Mouse (Mus musculus): ENCODE results near the gene Auts2. TPM values are rescaled to one million over a fixed set of nuclear protein-coding genes. Genes with fewer than 3 reads are reported as not detected.

Gene Auts2
- polyA plus RNA-seq, 1 experiment from 2014 or later = 14.7 TPM

DNA sequence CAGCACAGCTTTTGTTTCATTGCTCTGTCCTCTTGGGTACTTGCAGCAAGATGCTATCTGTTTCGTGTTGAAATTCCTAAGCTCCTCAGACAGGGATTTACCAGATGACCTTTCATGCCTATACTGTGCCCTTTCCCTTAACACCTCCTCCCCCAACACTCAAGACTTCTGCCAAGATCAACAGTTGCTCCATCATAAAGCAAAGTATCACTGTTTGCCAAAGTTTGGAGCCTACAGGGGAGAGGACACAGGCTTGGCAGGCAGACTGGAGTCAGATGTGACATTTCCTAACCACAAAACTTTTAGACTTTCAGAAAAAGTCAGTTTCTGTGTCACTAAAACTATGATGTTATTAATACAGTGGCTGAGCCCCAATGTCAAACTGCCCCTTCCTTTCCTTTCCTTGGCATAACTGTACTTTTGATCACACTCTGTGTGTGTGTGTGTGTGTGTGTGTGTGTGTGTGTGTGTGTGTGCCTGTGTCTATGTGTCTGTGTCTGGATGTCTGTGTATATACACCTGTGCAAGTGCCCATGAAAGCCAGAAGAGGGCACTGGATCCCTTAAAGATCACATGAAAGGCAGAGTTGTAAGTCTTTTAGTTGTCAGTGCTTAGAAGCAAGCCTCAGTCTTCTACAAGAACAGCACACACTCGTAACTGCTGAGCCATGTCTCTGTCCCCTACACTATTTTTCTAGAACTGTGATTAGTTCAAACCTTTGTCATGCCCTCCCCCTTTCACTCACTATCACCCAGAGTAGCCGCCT lies 213.8 kb downstream of the Auts2 start:
- H3K4me2 ChIP-seq (ENCODE audit: low read depth, low read length) = no peak overlapping the region
- H3K4me1 ChIP-seq (ENCODE audit: control insufficient read depth, insufficient read depth, low read length) = peaks cover 3% of the 10 kb centered on the region; the same call in 1 of the 2 replicates
- no peaks in the 10 kb centered on the region for H3K36me3 ChIP-seq (ENCODE audit: control insufficient read depth, insufficient read depth, low read length)
- no peaks in the 10 kb centered on the region for H3K27me3 ChIP-seq (replicated peaks; ENCODE audit: control insufficient read depth, insufficient read depth, low read length)
- no peak overlapping the region for H3K27ac ChIP-seq (ENCODE audit: low read length)
- no peak overlapping the region for H3K9ac ChIP-seq (ENCODE audit: low read depth, low read length)
- WGBS = 70% methylated on average over 3 of the region's 3 CpGs
- no peak for ATAC-seq
- H3K4me3 ChIP-seq (ENCODE audit: low read length) = no peak overlapping the region
- H3K9me3 ChIP-seq (ENCODE audit: control insufficient read depth, low read length) = no peaks in the 10 kb centered on the region

DNA sequence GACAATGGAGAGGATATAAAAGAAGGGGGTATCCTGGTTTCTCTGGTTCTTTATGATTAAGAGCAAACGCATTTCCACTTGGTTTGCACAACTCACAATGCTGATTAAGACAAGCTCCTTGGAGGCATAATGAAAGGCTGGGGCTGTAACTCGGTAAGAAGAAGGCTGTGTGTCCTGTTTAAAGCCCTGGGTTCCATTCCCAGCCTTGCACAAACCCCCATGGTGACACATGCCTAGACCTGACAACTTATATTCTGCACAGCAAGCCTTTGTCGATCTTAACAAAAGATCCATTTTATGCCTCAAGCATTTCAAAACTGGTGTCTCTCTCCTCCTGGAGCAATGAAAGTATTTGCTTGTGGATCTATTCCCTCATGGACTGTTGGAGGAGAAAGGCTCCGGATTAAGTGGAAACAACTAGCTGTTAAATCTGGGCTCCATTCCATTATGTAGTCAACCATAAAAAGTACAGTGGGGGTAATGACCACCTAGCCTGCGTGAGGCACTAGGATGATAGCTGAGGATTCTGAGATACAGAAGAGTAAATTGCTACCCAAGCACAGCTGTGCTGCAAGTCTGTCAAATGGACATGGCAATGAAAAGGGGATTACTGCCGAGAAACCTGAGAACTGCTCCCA lies 218.8 kb downstream of the Auts2 start:
- no peaks in the 10 kb centered on the region for H3K9me3 ChIP-seq (ENCODE audit: control insufficient read depth, low read length)
- 74% methylated on average over 6 of the region's 6 CpGs for WGBS
- no peak for ATAC-seq
- H3K4me1 ChIP-seq (ENCODE audit: control insufficient read depth, insufficient read depth, low read length) = peaks cover 3% of the 10 kb centered on the region; the same call in 1 of the 2 replicates
- no peak overlapping the region for H3K27ac ChIP-seq (ENCODE audit: low read length)
- H3K27me3 ChIP-seq (replicated peaks; ENCODE audit: control insufficient read depth, insufficient read depth, low read length) = no peaks in the 10 kb centered on the region
- H3K4me2 ChIP-seq (ENCODE audit: low read depth, low read length) = no peak overlapping the region
- H3K4me3 ChIP-seq (ENCODE audit: low read length) = no peak overlapping the region
- no peak overlapping the region for H3K9ac ChIP-seq (ENCODE audit: low read depth, low read length)
- no peaks in the 10 kb centered on the region for H3K36me3 ChIP-seq (ENCODE audit: control insufficient read depth, insufficient read depth, low read length)

DNA sequence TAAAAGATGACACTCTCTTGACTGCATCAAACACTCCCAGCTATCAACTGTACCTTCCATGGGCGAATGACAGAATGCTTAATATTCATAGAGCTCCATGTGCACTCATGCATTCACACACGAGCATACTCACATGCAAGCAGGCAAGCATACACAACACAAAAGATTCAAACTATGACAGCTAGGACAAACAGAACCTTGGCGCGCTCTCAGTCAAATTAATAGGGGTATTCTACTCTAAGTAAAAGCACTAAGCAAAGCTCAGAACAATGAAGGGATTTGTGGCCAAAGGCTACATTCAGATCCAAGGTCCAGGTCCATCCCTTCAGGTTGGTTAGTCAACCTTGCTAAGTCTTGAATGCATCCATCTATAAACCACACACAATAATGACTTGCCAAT lies 219.5 kb downstream of the Auts2 start:
- H3K27ac ChIP-seq (ENCODE audit: low read length) = no peak overlapping the region
- H3K4me3 ChIP-seq (ENCODE audit: low read length) = no peak overlapping the region
- H3K4me1 ChIP-seq (ENCODE audit: control insufficient read depth, insufficient read depth, low read length) = no peaks in the 10 kb centered on the region
- H3K4me2 ChIP-seq (ENCODE audit: low read depth, low read length) = no peak overlapping the region
- no peaks in the 10 kb centered on the region for H3K27me3 ChIP-seq (replicated peaks; ENCODE audit: control insufficient read depth, insufficient read depth, low read length)
- H3K9ac ChIP-seq (ENCODE audit: low read depth, low read length) = no peak overlapping the region
- H3K36me3 ChIP-seq (ENCODE audit: control insufficient read depth, insufficient read depth, low read length) = no peaks in the 10 kb centered on the region
- ATAC-seq = no peak
- WGBS = 81% methylated on average over 4 of the region's 4 CpGs
- no peaks in the 10 kb centered on the region for H3K9me3 ChIP-seq (ENCODE audit: control insufficient read depth, low read length)

DNA sequence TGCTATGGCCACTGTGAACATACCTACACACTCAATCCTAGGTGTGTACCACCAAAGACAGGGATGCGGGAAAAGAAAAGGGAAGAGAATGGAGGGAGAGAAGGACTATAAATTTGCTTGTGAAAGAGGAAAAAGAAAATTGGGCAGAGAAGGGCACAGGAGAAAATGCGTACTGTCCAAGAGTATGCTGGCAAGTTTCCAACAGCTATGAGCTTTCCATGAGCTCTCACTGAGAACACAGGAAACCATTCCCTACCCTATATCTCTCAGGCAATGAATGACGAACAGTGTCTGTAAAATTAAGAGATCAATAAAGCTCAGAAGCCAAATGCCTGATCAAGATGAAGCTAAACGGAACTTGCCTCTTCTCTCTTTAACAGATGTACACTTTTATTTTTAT lies 220.2 kb downstream of the Auts2 start:
- 53% methylated on average over 4 of the region's 4 CpGs for WGBS
- H3K4me1 ChIP-seq (ENCODE audit: control insufficient read depth, insufficient read depth, low read length) = no peaks in the 10 kb centered on the region

DNA sequence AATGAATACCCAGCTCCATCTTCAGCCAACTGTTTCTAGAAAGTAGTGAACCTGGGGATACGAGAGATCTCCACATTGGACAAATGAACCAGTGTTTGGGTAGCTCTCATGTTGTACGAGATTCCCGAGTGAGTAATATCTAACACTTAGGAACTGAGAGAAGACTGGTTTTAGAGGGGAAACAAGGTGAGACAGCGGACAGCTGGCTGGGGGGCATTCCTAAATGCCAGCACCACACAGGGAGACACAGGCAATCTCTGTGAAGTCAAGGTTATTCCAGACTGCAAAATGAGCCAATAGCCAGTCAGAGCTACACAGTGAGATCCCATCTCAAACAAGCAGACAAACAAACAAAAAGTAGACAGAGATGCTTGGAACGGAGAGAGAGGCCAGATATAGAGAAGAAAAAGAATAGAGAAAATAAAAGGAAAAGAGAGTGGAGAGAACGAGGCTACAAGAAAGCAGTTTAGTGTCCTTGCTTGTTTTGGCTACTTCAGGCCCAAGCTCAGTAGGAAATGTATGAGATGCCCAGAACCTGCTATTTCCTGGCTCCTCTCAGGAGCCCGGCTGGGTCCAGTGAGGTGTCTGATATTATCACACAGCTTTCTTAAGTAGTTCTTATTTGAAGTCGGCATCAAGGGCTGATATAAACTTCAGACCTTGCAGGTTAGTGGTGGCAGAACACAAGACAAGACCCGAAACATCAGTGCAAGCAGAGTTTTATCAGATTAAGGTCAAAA lies 224.9 kb downstream of the Auts2 start:
- Histone ChIP-seq H3K27me3 (replicated peaks; ENCODE audit: control insufficient read depth, insufficient read depth, low read length) (no peaks in the 10 kb centered on the region), H3K4me3 (ENCODE audit: low read length) (no peak overlapping the region), H3K36me3 (ENCODE audit: control insufficient read depth, insufficient read depth, low read length) (no peaks in the 10 kb centered on the region), H3K4me2 (ENCODE audit: low read depth, low read length) (no peak overlapping the region), H3K27ac (ENCODE audit: low read length) (no peak overlapping the region), H3K9me3 (ENCODE audit: control insufficient read depth, low read length) (no peaks in the 10 kb centered on the region), H3K9ac (ENCODE audit: low read depth, low read length) (no peak overlapping the region), H3K4me1 (ENCODE audit: control insufficient read depth, insufficient read depth, low read length) (no peaks in the 10 kb centered on the region)
- no peak for ATAC-seq
- 83% methylated on average over 9 of the region's 9 CpGs for WGBS

More for the DNA sequence above, 220.2 kb downstream of the Auts2 start:
- H3K9ac ChIP-seq (ENCODE audit: low read depth, low read length) = no peak overlapping the region
- no peaks in the 10 kb centered on the region for H3K9me3 ChIP-seq (ENCODE audit: control insufficient read depth, low read length)
- H3K36me3 ChIP-seq (ENCODE audit: control insufficient read depth, insufficient read depth, low read length) = no peaks in the 10 kb centered on the region
- H3K27me3 ChIP-seq (replicated peaks; ENCODE audit: control insufficient read depth, insufficient read depth, low read length) = no peaks in the 10 kb centered on the region
- H3K27ac ChIP-seq (ENCODE audit: low read length) = no peak overlapping the region
- H3K4me3 ChIP-seq (ENCODE audit: low read length) = no peak overlapping the region
- no peak overlapping the region for H3K4me2 ChIP-seq (ENCODE audit: low read depth, low read length)
- no peak for ATAC-seq

DNA sequence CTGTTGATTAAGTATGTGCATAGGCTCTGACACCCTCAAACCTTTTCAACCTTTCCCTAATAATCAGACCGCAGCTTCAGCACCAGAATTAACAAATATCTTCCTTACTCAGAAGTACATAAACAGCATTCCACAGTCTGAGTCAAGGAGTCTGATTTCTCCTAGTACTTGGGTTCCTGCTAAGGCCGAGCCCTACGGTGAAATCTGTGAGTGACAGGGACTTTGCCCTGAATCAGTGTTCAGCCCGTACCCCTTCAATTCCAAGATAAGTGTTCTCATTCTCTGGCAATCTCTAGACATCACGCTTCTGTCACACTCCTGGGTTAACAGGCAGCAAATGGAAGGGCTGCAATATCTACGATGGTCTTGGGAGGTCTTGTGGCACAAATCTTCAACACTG lies 226.2 kb downstream of the Auts2 start:
- WGBS = 52% methylated on average over 6 of the region's 6 CpGs
- Histone ChIP-seq H3K27me3 (replicated peaks; ENCODE audit: control insufficient read depth, insufficient read depth, low read length) (no peaks in the 10 kb centered on the region), H3K36me3 (ENCODE audit: control insufficient read depth, insufficient read depth, low read length) (no peaks in the 10 kb centered on the region), H3K9ac (ENCODE audit: low read depth, low read length) (no peak overlapping the region), H3K9me3 (ENCODE audit: control insufficient read depth, low read length) (no peaks in the 10 kb centered on the region), H3K4me2 (ENCODE audit: low read depth, low read length) (no peak overlapping the region), H3K4me1 (ENCODE audit: control insufficient read depth, insufficient read depth, low read length) (no peaks in the 10 kb centered on the region), H3K4me3 (ENCODE audit: low read length) (no peak overlapping the region), H3K27ac (ENCODE audit: low read length) (no peak overlapping the region)
- peak; percentile 86 for ATAC-seq

DNA sequence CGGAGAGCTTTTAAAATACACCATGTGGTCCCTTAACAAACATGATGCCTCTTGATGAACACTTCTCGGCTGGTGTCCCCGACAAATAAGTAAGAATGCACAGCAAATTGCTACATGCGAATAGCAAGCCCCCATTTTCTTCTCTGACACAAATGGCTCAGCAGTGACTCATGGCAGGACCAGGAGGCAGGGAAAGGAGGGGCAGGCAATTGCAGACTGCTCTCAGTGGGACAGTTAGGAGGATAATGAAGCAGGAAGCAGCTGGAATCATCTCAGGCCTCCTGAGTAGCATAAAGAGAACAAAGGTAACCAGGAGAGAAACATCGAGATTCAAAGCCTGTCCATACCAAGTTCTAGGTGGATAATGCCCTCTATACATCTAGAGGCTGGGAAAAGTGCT lies 228.8 kb downstream of the Auts2 start:
- H3K9me3 ChIP-seq (ENCODE audit: control insufficient read depth, low read length) = no peaks in the 10 kb centered on the region
- WGBS = 70% methylated on average over 5 of the region's 5 CpGs
- H3K9ac ChIP-seq (ENCODE audit: low read depth, low read length) = no peak overlapping the region
- H3K4me1 ChIP-seq (ENCODE audit: control insufficient read depth, insufficient read depth, low read length) = no peaks in the 10 kb centered on the region
- ATAC-seq = no peak
- H3K36me3 ChIP-seq (ENCODE audit: control insufficient read depth, insufficient read depth, low read length) = no peaks in the 10 kb centered on the region
- no peaks in the 10 kb centered on the region for H3K27me3 ChIP-seq (replicated peaks; ENCODE audit: control insufficient read depth, insufficient read depth, low read length)
- no peak overlapping the region for H3K27ac ChIP-seq (ENCODE audit: low read length)
- no peak overlapping the region for H3K4me2 ChIP-seq (ENCODE audit: low read depth, low read length)
- H3K4me3 ChIP-seq (ENCODE audit: low read length) = no peak overlapping the region

DNA sequence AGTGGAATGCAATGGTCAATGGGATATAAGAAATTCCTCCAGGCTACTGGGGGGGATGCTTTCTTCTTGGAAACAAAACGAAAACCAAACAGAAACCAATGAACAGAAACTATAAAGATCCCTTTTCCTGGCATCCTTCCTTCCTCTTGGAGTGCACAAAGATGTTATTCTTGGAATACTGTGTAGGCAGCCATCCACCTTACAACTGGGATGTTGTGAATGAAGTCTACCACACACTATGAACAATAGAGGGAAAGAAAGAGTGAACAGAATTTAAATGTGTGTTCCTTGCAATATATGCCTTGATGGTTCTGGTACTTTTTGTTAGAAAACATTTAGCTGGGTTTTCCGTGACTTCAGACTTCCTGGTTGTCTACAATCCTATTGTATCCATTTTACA lies 236.1 kb downstream of the Auts2 start:
- Histone ChIP-seq H3K4me1 (ENCODE audit: control insufficient read depth, insufficient read depth, low read length) (0 out of 2 replicates have a peak, but pooled peaks cover 2% of the 10 kb centered on the region), H3K4me3 (ENCODE audit: low read length) (no peak overlapping the region), H3K9me3 (ENCODE audit: control insufficient read depth, low read length) (no peaks in the 10 kb centered on the region), H3K9ac (ENCODE audit: low read depth, low read length) (no peak overlapping the region), H3K36me3 (ENCODE audit: control insufficient read depth, insufficient read depth, low read length) (no peaks in the 10 kb centered on the region), H3K27me3 (replicated peaks; ENCODE audit: control insufficient read depth, insufficient read depth, low read length) (no peaks in the 10 kb centered on the region), H3K4me2 (ENCODE audit: low read depth, low read length) (no peak overlapping the region), H3K27ac (ENCODE audit: low read length) (no peak overlapping the region)
- WGBS = 74% methylated on average over 2 of the region's 2 CpGs
- no peak for ATAC-seq

DNA sequence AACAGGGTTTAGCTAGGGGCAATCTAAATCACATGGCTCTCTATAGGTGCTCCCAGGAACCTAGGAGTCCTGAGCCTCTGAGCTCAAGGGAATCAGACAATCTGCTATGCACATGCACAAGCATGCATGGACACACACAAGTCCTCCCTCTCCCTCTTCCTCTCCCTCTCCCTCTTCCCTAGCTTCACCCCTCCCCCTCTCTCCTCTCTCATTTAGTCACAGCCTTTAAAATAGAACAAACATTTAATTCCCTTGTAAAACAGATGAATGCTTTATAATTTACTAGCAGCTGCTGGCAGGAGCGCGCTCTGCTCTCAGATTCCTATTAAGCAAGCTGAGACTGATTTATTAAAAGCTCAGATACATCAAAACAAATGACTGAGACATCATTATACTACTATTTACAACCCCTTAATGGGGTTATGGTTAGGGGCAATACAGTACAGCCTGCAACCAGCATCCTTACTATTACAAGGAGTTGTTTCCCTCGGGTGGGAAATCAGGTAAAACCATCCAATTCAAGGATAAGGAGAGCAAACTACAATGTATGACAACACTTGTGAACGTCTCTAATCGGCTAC lies 237.7 kb downstream of the Auts2 start:
- 48% methylated on average over 5 of the region's 5 CpGs for WGBS
- Histone ChIP-seq H3K4me3 (ENCODE audit: low read length) (no peak overlapping the region), H3K4me1 (ENCODE audit: control insufficient read depth, insufficient read depth, low read length) (0 out of 2 replicates have a peak, but pooled peaks cover 2% of the 10 kb centered on the region), H3K36me3 (ENCODE audit: control insufficient read depth, insufficient read depth, low read length) (no peaks in the 10 kb centered on the region), H3K9ac (ENCODE audit: low read depth, low read length) (no peak overlapping the region), H3K27me3 (replicated peaks; ENCODE audit: control insufficient read depth, insufficient read depth, low read length) (no peaks in the 10 kb centered on the region), H3K4me2 (ENCODE audit: low read depth, low read length) (no peak overlapping the region), H3K27ac (ENCODE audit: low read length) (no peak overlapping the region), H3K9me3 (ENCODE audit: control insufficient read depth, low read length) (no peaks in the 10 kb centered on the region)
- no peak for ATAC-seq
